Mouse (Mus musculus) yolk sac, embryonic 10.5 days (tissue): Measurements from ENCODE around the gene Alg14.

Source experiments
- DNase-seq: peaks from one replicate; pipeline ENCODE4 v3.0.0-alpha.2; 2017; ENCODE audit warnings: low spot score

Gene Alg14

GRCm38 (mm10) chr3:121291560-121292258 lies at the start of gene Alg14:
Gene Alg14 (plus strand): TSS chr3:121291773.
- peak; percentile 98 for DNase-seq

DNA sequence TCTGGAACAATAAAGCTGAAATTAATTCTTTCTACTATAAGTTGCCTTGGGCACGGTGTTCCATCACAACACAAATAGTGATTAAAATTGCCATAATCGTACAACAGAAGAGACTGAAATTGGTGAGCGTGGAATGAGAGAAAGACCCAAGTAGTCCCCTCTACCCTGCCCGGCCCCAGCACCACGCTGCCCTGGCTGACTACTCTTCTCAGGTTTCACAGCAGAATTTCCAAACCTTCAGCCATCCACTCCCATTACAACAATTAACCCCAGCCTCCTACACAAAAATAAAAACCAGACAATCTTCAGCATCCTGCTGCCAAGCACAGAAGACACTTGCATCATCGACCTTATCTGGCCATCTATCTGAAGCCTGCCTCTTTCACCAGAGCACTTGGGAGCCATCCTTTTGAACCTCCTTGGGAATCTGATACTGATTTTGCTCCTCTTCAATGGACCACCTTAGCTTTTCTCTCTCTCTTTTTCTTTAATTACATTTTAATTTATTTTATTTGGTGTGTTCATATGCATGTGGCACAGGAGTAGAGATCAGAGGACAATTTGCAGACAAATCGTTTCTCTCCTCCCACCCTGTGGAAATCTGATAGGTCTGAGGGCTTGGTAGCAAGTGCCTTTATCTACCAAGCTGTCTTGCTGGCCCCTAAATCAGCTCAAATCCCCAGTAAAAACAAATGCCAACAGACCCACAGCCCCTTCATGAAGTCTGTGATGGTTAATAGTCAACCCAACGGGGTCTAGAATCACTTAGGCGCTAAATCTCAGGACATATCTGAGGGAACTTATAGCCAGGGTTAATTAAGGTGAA lies 49.2 kb upstream of the Alg14 start:
- no peak for DNase-seq

GRCm38 (mm10) chr3:121242941-121243340 lies 48.6 kb upstream of the Alg14 start:
- no peak for DNase-seq

DNA sequence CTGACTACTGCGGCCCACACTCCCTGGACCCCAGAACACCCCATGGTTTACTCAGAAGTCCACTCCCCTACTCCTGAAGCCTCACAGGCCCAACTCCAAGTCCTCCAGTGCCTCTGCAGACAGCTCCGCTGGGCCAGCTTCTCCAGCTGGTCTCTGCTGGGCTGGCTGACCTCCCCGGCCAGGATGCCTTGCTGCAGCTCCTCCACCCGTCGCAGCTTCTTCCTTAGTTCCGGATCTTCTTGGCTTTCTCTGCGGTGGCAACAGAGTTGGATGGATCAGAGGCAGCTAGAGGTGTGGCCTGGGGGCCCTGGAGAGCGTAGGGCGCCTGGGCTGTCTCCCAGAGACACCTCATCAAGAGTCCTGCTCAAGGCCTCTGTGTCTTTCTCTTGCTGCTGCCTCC lies 41.5 kb upstream of the Alg14 start:
- no peak for DNase-seq

- no peak for DNase-seq
Observed at GRCm38 (mm10) chr3:121250576-121251433, 40.8 kb upstream of the Alg14 start.

DNA sequence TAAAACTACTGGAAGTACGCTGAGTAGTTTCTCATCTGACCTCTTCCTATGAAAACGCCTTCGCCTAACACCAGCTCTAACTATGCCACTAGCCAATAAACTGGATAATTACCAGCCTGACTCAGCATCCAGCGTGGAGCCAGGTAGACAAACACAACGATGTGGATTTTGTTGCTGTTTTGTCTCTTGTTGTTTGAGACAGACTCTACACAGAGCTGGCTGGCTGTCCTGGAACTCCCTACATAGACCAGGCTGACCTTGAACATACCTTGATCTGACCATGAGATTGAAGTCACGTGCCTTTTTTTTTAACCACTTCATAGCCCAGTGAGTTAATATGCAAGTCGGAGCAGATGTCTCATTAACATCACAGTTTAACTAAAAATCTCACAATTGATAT lies 36.1 kb upstream of the Alg14 start:
- no peak for DNase-seq

- DNase-seq: no peak
Observed at GRCm38 (mm10) chr3:121256131-121256530, 35.4 kb upstream of the Alg14 start.

- no peak for DNase-seq
Observed at GRCm38 (mm10) chr3:121257418-121257817, 34.2 kb upstream of the Alg14 start.

- no peak for DNase-seq
Observed at GRCm38 (mm10) chr3:121258521-121259478, 32.8 kb upstream of the Alg14 start.

GRCm38 (mm10) chr3:121260041-121260440 lies 31.5 kb upstream of the Alg14 start:
- no peak for DNase-seq

GRCm38 (mm10) chr3:121260831-121261230 lies 30.7 kb upstream of the Alg14 start:
- DNase-seq: no peak

- DNase-seq: no peak
Observed at GRCm38 (mm10) chr3:121261251-121261650, 30.3 kb upstream of the Alg14 start.

DNA sequence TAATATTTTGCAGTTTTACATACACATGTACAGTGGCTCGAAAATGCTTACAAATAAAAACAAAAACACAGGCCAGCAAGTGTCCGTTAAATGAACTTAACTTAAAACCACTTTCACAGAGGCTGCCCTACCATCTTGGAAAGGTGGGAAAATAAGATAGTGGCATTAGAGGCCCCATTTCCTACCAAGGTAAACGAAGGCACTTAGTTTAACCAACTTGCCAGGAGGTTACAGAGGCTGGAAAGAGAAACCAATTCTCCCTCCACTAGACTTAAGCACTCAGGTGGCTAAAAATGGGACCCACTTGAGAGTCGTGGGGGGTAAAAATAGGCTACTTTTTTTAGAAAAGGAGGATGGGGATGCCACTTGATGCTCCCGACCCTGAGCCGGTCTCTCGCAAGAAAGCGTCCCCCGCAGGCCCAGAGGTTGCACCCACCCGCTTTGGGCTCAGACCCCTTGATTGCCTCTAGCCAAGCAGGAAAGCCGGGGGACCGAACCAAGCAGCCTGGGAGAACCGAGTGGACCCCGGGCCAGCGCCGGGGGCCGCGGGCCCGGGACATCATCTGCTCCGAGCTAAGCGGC lies 29.5 kb upstream of the Alg14 start:
- peak; percentile 13 for DNase-seq

GRCm38 (mm10) chr3:121262521-121263204 lies 28.9 kb upstream of the Alg14 start:
- DNase-seq: peak; percentile 66

GRCm38 (mm10) chr3:121263205-121263548 lies 28.4 kb upstream of the Alg14 start:
- DNase-seq: peak; percentile 58

GRCm38 (mm10) chr3:121264242-121264641 lies 27.3 kb upstream of the Alg14 start:
- DNase-seq: no peak

GRCm38 (mm10) chr3:121267283-121267682 lies 24.3 kb upstream of the Alg14 start:
- DNase-seq: no peak

- DNase-seq: no peak
Observed at GRCm38 (mm10) chr3:121272577-121272976, 19.0 kb upstream of the Alg14 start.

- DNase-seq: no peak
Observed at GRCm38 (mm10) chr3:121274010-121274409, 17.6 kb upstream of the Alg14 start.

- DNase-seq: no peak
Observed at GRCm38 (mm10) chr3:121277009-121277408, 14.6 kb upstream of the Alg14 start.
